Comparison of ENCODE assay signal across 8 mouse cellular contexts in the genomic region with DNA sequence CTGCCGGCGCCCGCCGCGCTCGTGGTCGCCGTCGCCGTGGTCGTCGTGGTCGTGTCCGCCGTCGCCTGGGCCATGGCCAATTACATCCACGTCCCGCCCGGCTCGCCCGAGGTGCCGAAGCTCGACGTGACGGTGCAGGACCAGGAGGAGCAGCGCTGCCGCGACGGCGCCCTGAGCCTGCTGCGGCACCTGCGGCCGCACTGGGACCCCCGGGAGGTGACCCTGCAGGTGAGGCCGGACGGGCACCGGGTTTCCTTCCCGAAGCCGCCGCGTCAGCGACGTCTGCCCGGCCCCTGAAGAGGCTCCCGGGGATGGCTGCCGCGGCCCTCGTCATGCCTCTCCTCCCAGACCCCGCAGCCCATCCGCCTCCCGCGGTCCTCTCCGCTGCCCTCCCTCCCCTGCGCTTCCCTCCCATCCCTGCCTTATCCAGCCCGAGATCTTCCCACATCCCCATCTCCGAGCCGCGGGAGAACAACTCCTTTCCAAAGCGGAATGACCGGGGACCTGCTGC. TPM values are rescaled to one million over a fixed set of nuclear protein-coding genes. Genes with fewer than 3 reads are reported as not detected.
DNase-seq lines count a peak whose midpoint lies in the region; ATAC-seq and TF ChIP-seq lines count a peak whose summit lies in the region.

No protein-coding gene starts in this region.

- H3K36me3 ChIP-seq in heart, embryonic 12.5 days, result peaks cover 8% of the 10 kb centered on the region
- peaks cover 41% of the 10 kb centered on the region for H3K36me3 ChIP-seq in E14TG2a.4 (ENCODE audit: insufficient read depth, low read length)
- H3K36me3 ChIP-seq in embryonic facial prominence, embryonic 11.5 days (replicated peaks; ENCODE audit: control insufficient read depth, insufficient read depth, low read depth, low read length), result no peaks in the 10 kb centered on the region
- 0 out of 2 replicates have a peak, but pooled peaks cover 6% of the 10 kb centered on the region for H3K36me3 ChIP-seq in hindbrain, embryonic 15.5 days
- no peaks in the 10 kb centered on the region for H3K36me3 ChIP-seq in liver, embryonic 16.5 days (ENCODE audit: control insufficient read depth, insufficient read depth)

- H3K4me1 ChIP-seq in heart, embryonic 12.5 days (replicated peaks), result peaks cover 17% of the 10 kb centered on the region
- peaks cover 81% of the 10 kb centered on the region for H3K4me1 ChIP-seq in E14TG2a.4 (replicated peaks; ENCODE audit: low read depth, low read length)
- H3K4me1 ChIP-seq in embryonic facial prominence, embryonic 11.5 days (ENCODE audit: control insufficient read depth, insufficient read depth, low read length), result no peaks in the 10 kb centered on the region
- H3K4me1 ChIP-seq in hindbrain, embryonic 15.5 days (replicated peaks), result peaks cover 35% of the 10 kb centered on the region
- peaks cover 31% of the 10 kb centered on the region for H3K4me1 ChIP-seq in liver, embryonic 16.5 days (ENCODE audit: control insufficient read depth, low read depth, low read length)

- no peaks in the 10 kb centered on the region for H3K9me3 ChIP-seq in heart, embryonic 12.5 days (replicated peaks)
- no peaks in the 10 kb centered on the region for H3K9me3 ChIP-seq in E14TG2a.4 (ENCODE audit: low read length)
- no peaks in the 10 kb centered on the region for H3K9me3 ChIP-seq in embryonic facial prominence, embryonic 11.5 days (replicated peaks; ENCODE audit: control insufficient read depth, low read length)
- no peaks in the 10 kb centered on the region for H3K9me3 ChIP-seq in hindbrain, embryonic 15.5 days
- no peaks in the 10 kb centered on the region for H3K9me3 ChIP-seq in liver, embryonic 16.5 days (replicated peaks; ENCODE audit: control insufficient read depth, low read length)

- H3K4me3 ChIP-seq in heart, embryonic 12.5 days, result peak overlapping the region; percentile 98
- peak overlapping the region; percentile 95 for H3K4me3 ChIP-seq in E14TG2a.4 (replicated peaks; ENCODE audit: low read length)
- H3K4me3 ChIP-seq in embryonic facial prominence, embryonic 11.5 days (ENCODE audit: low read depth, low read length), result peak overlapping the region; percentile 82
- H3K4me3 ChIP-seq in hindbrain, embryonic 15.5 days, result peak overlapping the region; percentile 99
- peak overlapping the region; percentile 90 for H3K4me3 ChIP-seq in liver, embryonic 16.5 days (ENCODE audit: low read depth, low read length)

- H3K9ac ChIP-seq in heart, embryonic 12.5 days, result peak overlapping the region; percentile 95
- H3K9ac ChIP-seq in embryonic facial prominence, embryonic 11.5 days (replicated peaks; ENCODE audit: low read length), result peak overlapping the region; percentile 87
- H3K9ac ChIP-seq in hindbrain, embryonic 15.5 days, result peak overlapping the region; percentile 96
- H3K9ac ChIP-seq in liver, embryonic 16.5 days (ENCODE audit: low read depth, low read length), result peak overlapping the region; percentile 93

- no peak for DNase-seq in heart, postnatal 4 days
- DNase-seq in embryonic facial prominence, embryonic 11.5 days (ENCODE audit: low spot score), result peak; percentile 53
- peak; percentile 70 for DNase-seq in retina, postnatal 1 day
- no peak for DNase-seq in spleen, adult 12 weeks (ENCODE audit: low spot score)

- peak overlapping the region; percentile 95 for H3K4me2 ChIP-seq in heart, embryonic 12.5 days
- H3K4me2 ChIP-seq in embryonic facial prominence, embryonic 11.5 days (ENCODE audit: low read depth, low read length), result peak overlapping the region; percentile 92
- H3K4me2 ChIP-seq in hindbrain, embryonic 15.5 days, result peak overlapping the region; percentile 68
- peak overlapping the region; percentile 70 for H3K4me2 ChIP-seq in liver, embryonic 16.5 days (ENCODE audit: low read depth, low read length)

- H3K27ac ChIP-seq in heart, embryonic 12.5 days (ENCODE audit: poor library complexity, severe bottlenecking), result peak overlapping the region; percentile 92
- peak overlapping the region; percentile 73 for H3K27ac ChIP-seq in embryonic facial prominence, embryonic 11.5 days (replicated peaks; ENCODE audit: low read depth, low read length)
- peak overlapping the region; percentile 94 for H3K27ac ChIP-seq in hindbrain, embryonic 15.5 days (replicated peaks)
- peak overlapping the region; percentile 96 for H3K27ac ChIP-seq in liver, embryonic 16.5 days (ENCODE audit: low read length)

- peak; percentile 65 for ATAC-seq in heart, embryonic 12.5 days (ENCODE audit: insufficient number of reproducible peaks, low FRiP score)
- peak; percentile 68 for ATAC-seq in embryonic facial prominence, embryonic 11.5 days (replicated peaks; ENCODE audit: insufficient number of reproducible peaks, low FRiP score, low TSS enrichment, low read depth)
- peak; percentile 61 for ATAC-seq in hindbrain, embryonic 15.5 days (ENCODE audit: low FRiP score, low read depth)
- peak; percentile 49 for ATAC-seq in liver, embryonic 16.5 days (ENCODE audit: low read depth)

- H3K27me3 ChIP-seq in heart, embryonic 12.5 days (replicated peaks), result no peaks in the 10 kb centered on the region
- no peaks in the 10 kb centered on the region for H3K27me3 ChIP-seq in E14TG2a.4 (ENCODE audit: insufficient read depth, low read length)
- H3K27me3 ChIP-seq in embryonic facial prominence, embryonic 11.5 days (ENCODE audit: control insufficient read depth, insufficient read depth, low read length), result no peaks in the 10 kb centered on the region
- H3K27me3 ChIP-seq in hindbrain, embryonic 15.5 days, result no peaks in the 10 kb centered on the region
- H3K27me3 ChIP-seq in liver, embryonic 16.5 days (ENCODE audit: control insufficient read depth, insufficient read depth, low read depth, low read length), result no peaks in the 10 kb centered on the region

- under 1% methylated on average over 60 of the region's 60 CpGs for WGBS in heart, embryonic 12.5 days
- WGBS in embryonic facial prominence, embryonic 11.5 days, result under 1% methylated on average over 58 of the region's 60 CpGs
- WGBS in hindbrain, embryonic 15.5 days, result under 1% methylated on average over 47 of the region's 60 CpGs
- under 1% methylated on average over 60 of the region's 60 CpGs for WGBS in liver, embryonic 16.5 days (ENCODE audit: insufficient replicate concordance)

- TF ChIP-seq CTCF in E14TG2a.4 (conservative IDR thresholded peaks at IDR 0.05; ENCODE audit: low read length), result no peak

RNA-seq across cellular contexts. Expression of a gene that starts 0.4 kb away (rescaled TPM):
- 23.5 and 24.0 TPM in 2 replicates for polyA plus RNA-seq in heart, embryonic 12.5 days (2016; fragmentation: Nextera tagmentation; extraction: Ambion mirVana)
- 10 to 100 TPM; 27.0 to 28.1 TPM for total RNA-seq in heart, postnatal 4 days (2021)
- 26.7 and 27.3 TPM in 2 replicates for polyA plus RNA-seq in embryonic facial prominence, embryonic 11.5 days (2014; fragmentation: Nextera tagmentation; extraction: Ambion mirVana)
- polyA plus RNA-seq in hindbrain, embryonic 15.5 days (2015; fragmentation: Nextera tagmentation; extraction: Ambion mirVana), result 43.8 and 46.4 TPM in 2 replicates
- 7.8 and 8.7 TPM in 2 replicates for polyA plus RNA-seq in liver, embryonic 16.5 days (2015; fragmentation: Nextera tagmentation; extraction: Ambion mirVana)

Comparison
In these comparisons a context has a peak if more than half of its experiments do, and no peak if none do; other contexts are left out.
1. DNase-seq: peak in embryonic facial prominence, embryonic 11.5 days (single experiment) and retina, postnatal 1 day (single experiment); none in heart, postnatal 4 days (single experiment) and spleen, adult 12 weeks (single experiment).
2. Peak in every context shown above with its lines, with median percentiles within 50 percentile points of each other: ATAC-seq, H3K27ac ChIP-seq, H3K4me2 ChIP-seq, H3K4me3 ChIP-seq and H3K9ac ChIP-seq.